Mouse (Mus musculus): ENCODE data around the gene Arhgap23. TPM values are rescaled to one million over a fixed set of nuclear protein-coding genes. Genes with fewer than 3 reads are reported as not detected.

Arhgap23 gene
- polyA plus RNA-seq, 1 experiment from 2014 or later, result 6.8 TPM

DNA sequence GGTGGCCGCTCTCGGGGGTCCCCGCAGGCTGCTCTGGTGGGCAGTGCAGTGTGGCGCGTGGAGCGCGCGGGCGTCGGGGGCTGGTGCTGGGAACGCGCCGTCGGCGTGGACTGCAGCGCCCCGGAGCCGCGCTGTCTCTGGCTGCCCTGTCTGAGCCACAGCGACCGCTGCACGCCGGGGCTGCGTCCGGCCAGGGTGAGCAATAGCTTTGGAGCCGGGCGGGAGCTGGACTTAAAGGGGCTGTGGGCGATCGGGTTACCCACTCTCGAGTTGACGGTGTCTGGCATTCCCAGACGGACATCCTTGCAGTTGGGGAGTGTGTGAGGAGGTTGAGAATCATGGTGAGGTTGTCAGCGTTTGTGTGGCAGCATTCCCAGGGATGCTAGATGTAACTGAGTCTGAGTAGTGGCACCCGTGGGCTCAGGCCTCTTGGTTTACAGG lies 25.1 kb downstream of the Arhgap23 start:
- Histone ChIP-seq H3K4me2 (peak overlapping the region; percentile 56), H3K27me3 (peaks cover 54% of the 10 kb centered on the region), H3K9ac (peak overlapping the region; percentile 68), H3K4me1 (replicated peaks) (peaks cover 59% of the 10 kb centered on the region), H3K9me3 (no peaks in the 10 kb centered on the region), H3K4me3 (peak overlapping the region; percentile 40), H3K36me3 (peaks cover 8% of the 10 kb centered on the region; the same call in 1 of the 2 replicates), H3K27ac (replicated peaks) (0 out of 2 replicates have a peak overlapping the region, but pooled peaks have one; percentile 9)
- 3% methylated on average over 34 of the region's 34 CpGs for WGBS
- ATAC-seq (ENCODE audit: low read depth), result no peak

DNA sequence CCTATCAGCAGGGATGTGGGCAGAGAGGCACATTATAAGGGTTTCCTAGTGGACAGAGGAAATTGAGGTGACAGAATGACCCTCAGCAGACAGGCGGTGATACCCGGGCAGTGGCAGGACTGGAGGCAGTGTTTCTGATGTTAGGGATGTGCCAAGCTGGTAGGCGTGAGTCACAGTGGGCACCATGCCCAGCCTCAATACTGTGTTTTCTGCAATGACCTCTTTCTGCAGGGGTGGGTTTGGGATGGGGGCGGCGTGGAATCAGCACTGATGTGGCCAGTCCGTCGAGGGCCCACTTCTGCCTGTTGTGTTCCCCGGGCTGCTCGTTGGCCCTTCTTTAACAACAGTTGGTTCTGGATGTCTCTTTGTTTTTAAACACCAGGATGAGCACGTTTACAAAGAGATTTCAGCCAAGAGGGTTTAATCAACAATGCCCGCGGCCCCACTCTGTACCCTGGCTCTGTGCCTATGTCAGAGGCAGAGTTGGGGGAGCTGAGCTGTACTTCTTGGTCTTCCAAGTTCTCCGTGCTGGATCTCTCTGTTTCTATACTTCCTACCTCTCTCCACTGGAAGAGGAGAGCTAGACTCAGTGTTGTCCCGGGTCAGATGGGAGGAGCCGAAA lies 25.8 kb downstream of the Arhgap23 start:
- H3K4me2 ChIP-seq, result peak overlapping the region; percentile 56
- 0 out of 2 replicates have a peak overlapping the region, but pooled peaks have one; percentile 68 for H3K9ac ChIP-seq
- H3K4me3 ChIP-seq, result peak overlapping the region; percentile 40
- peaks cover 54% of the 10 kb centered on the region for H3K27me3 ChIP-seq
- no peaks in the 10 kb centered on the region for H3K9me3 ChIP-seq
- ATAC-seq (ENCODE audit: low read depth), result no peak
- 60% methylated on average over 15 of the region's 15 CpGs for WGBS
- peaks cover 11% of the 10 kb centered on the region; the same call in 1 of the 2 replicates for H3K36me3 ChIP-seq
- H3K27ac ChIP-seq (replicated peaks), result 0 out of 2 replicates have a peak overlapping the region, but pooled peaks have one; percentile 9
- H3K4me1 ChIP-seq (replicated peaks), result peaks cover 55% of the 10 kb centered on the region

- Histone ChIP-seq H3K9ac (peak overlapping the region; percentile 9; the same call in 1 of the 2 replicates), H3K4me2 (peak overlapping the region; percentile 56), H3K9me3 (no peaks in the 10 kb centered on the region), H3K27me3 (peaks cover 54% of the 10 kb centered on the region), H3K27ac (replicated peaks) (no peak overlapping the region; the same call in 1 of the 2 replicates), H3K4me1 (replicated peaks) (peaks cover 55% of the 10 kb centered on the region), H3K4me3 (peak overlapping the region; percentile 40), H3K36me3 (peaks cover 11% of the 10 kb centered on the region; the same call in 1 of the 2 replicates)
- no peak for ATAC-seq (ENCODE audit: low read depth)
- 2% methylated on average over 3 of the region's 3 CpGs for WGBS
Observed at GRCm38 (mm10) chr11:97441658-97442125, 26.4 kb downstream of the Arhgap23 start.

DNA sequence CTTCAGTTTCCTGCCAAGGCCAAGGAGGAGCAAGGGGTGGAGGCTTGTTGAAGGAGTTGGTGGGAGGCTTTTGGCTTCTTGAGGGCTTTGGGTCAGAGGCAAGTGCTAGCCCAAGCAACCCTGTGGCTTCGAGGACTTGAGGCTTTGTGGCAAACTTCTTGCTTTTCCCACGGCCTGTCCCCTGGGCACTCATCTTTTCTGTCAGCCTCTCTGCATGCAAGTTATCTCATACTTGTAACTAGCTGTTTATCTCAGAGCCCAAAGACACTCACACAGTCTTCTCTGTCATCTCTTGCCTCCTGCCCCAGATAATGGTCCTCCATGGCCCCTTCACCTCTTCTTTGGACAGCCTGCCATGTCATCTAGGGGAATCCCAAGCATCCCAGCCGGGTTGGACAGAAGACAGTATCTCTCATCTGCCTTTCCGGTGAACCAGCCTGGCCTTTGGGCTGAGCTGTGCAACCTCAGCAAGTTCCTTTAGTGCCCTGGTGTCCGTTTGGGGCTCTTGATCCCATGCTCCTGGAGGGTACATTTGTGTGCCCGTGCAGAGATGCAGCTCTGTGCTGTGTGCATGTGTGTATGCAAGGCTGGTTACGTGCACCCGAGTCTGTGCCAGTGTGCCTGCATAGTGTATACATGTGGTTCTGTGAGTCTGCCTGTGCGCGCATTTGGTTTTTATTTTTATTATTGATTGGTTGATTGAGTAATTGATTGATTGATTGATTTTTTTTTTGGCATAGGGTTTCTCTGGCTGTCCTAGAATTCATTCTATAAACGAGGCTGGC lies 27.8 kb downstream of the Arhgap23 start:
- Histone ChIP-seq H3K36me3 (peaks cover 14% of the 10 kb centered on the region; the same call in 1 of the 2 replicates), H3K4me1 (replicated peaks) (peaks cover 47% of the 10 kb centered on the region), H3K27me3 (peaks cover 53% of the 10 kb centered on the region), H3K4me2 (no peak overlapping the region), H3K9ac (no peak overlapping the region), H3K9me3 (no peaks in the 10 kb centered on the region), H3K4me3 (no peak overlapping the region), H3K27ac (replicated peaks) (no peak overlapping the region)
- 87% methylated on average over 11 of the region's 11 CpGs for WGBS
- ATAC-seq (ENCODE audit: low read depth), result no peak

- H3K4me2 ChIP-seq, result no peak overlapping the region
- H3K9me3 ChIP-seq, result no peaks in the 10 kb centered on the region
- 0 out of 2 replicates have a peak overlapping the region, but pooled peaks have one; percentile 2 for H3K9ac ChIP-seq
- WGBS, result 80% methylated on average over 6 of the region's 6 CpGs
- no peak overlapping the region for H3K4me3 ChIP-seq
- ATAC-seq (ENCODE audit: low read depth), result no peak
- peaks cover 48% of the 10 kb centered on the region for H3K4me1 ChIP-seq (replicated peaks)
- H3K27me3 ChIP-seq, result peaks cover 27% of the 10 kb centered on the region
- peaks cover 26% of the 10 kb centered on the region for H3K36me3 ChIP-seq
- H3K27ac ChIP-seq (replicated peaks), result no peak overlapping the region
Observed at GRCm38 (mm10) chr11:97445596-97445995, 30.3 kb downstream of the Arhgap23 start.

GRCm38 (mm10) chr11:97445999-97446511 lies 30.7 kb downstream of the Arhgap23 start:
- no peak overlapping the region for H3K4me2 ChIP-seq
- peaks cover 23% of the 10 kb centered on the region for H3K27me3 ChIP-seq
- H3K27ac ChIP-seq (replicated peaks), result no peak overlapping the region
- no peak overlapping the region for H3K4me3 ChIP-seq
- 79% methylated on average over 4 of the region's 4 CpGs for WGBS
- H3K9ac ChIP-seq, result 0 out of 2 replicates have a peak overlapping the region, but pooled peaks have one; percentile 2
- H3K9me3 ChIP-seq, result no peaks in the 10 kb centered on the region
- H3K36me3 ChIP-seq, result peaks cover 26% of the 10 kb centered on the region
- no peak for ATAC-seq (ENCODE audit: low read depth)
- H3K4me1 ChIP-seq (replicated peaks), result peaks cover 48% of the 10 kb centered on the region

GRCm38 (mm10) chr11:97447979-97448378 lies 32.6 kb downstream of the Arhgap23 start:
- H3K9ac ChIP-seq, result no peak overlapping the region
- no peaks in the 10 kb centered on the region for H3K9me3 ChIP-seq
- 82% methylated on average over 7 of the region's 7 CpGs for WGBS
- H3K4me2 ChIP-seq, result no peak overlapping the region
- H3K27ac ChIP-seq (replicated peaks), result no peak overlapping the region
- H3K27me3 ChIP-seq, result peaks cover 4% of the 10 kb centered on the region; the same call in 1 of the 2 replicates
- H3K4me1 ChIP-seq (replicated peaks), result peaks cover 49% of the 10 kb centered on the region
- H3K4me3 ChIP-seq, result no peak overlapping the region
- ATAC-seq (ENCODE audit: low read depth), result no peak
- H3K36me3 ChIP-seq, result peaks cover 42% of the 10 kb centered on the region

- H3K36me3 ChIP-seq, result peaks cover 50% of the 10 kb centered on the region
- H3K4me2 ChIP-seq, result no peak overlapping the region
- peaks cover 54% of the 10 kb centered on the region for H3K4me1 ChIP-seq (replicated peaks)
- no peaks in the 10 kb centered on the region for H3K9me3 ChIP-seq
- no peaks in the 10 kb centered on the region for H3K27me3 ChIP-seq
- WGBS, result 90% methylated on average over 11 of the region's 11 CpGs
- no peak overlapping the region for H3K4me3 ChIP-seq
- ATAC-seq (ENCODE audit: low read depth), result no peak
- no peak overlapping the region for H3K9ac ChIP-seq
- H3K27ac ChIP-seq (replicated peaks), result peak overlapping the region; percentile 84; the same call in 1 of the 2 replicates
Observed at GRCm38 (mm10) chr11:97448611-97449394, 33.5 kb downstream of the Arhgap23 start.

GRCm38 (mm10) chr11:97449601-97450293 lies 34.4 kb downstream of the Arhgap23 start:
- Histone ChIP-seq H3K4me1 (replicated peaks) (peaks cover 61% of the 10 kb centered on the region), H3K4me3 (peak overlapping the region; percentile 65), H3K9ac (peak overlapping the region; percentile 86), H3K36me3 (peaks cover 53% of the 10 kb centered on the region), H3K9me3 (no peaks in the 10 kb centered on the region), H3K27me3 (no peaks in the 10 kb centered on the region), H3K4me2 (peak overlapping the region; percentile 88), H3K27ac (replicated peaks) (peak overlapping the region; percentile 84)
- peak; percentile 92 for ATAC-seq (ENCODE audit: low read depth)
- WGBS, result 17% methylated on average over 15 of the region's 15 CpGs

GRCm38 (mm10) chr11:97450305-97450922 lies 35.1 kb downstream of the Arhgap23 start:
- H3K27ac ChIP-seq (replicated peaks), result peak overlapping the region; percentile 84
- peaks cover 61% of the 10 kb centered on the region for H3K4me1 ChIP-seq (replicated peaks)
- H3K4me3 ChIP-seq, result peak overlapping the region; percentile 65
- peak overlapping the region; percentile 86 for H3K9ac ChIP-seq
- ATAC-seq (ENCODE audit: low read depth), result peak; percentile 67
- no peaks in the 10 kb centered on the region for H3K9me3 ChIP-seq
- no peaks in the 10 kb centered on the region for H3K27me3 ChIP-seq
- 29% methylated on average over 10 of the region's 10 CpGs for WGBS
- H3K36me3 ChIP-seq, result peaks cover 57% of the 10 kb centered on the region
- peak overlapping the region; percentile 88 for H3K4me2 ChIP-seq
